Mouse (Mus musculus) granulocyte monocyte progenitor cell, adult 5-6 weeks (primary cell): Measurements from ENCODE around the gene Crybg2. TPM values are rescaled to one million over a fixed set of nuclear protein-coding genes. Genes with fewer than 3 reads are reported as not detected.

Experiments used
- ATAC-seq: replicated peaks from 2 replicates; pipeline ENCODE4 v1.8.0; 2016; ENCODE audit warnings: mild to moderate bottlenecking, moderate TSS enrichment, inconsistent platforms; ENCODE audit not compliant: poor library complexity, severe bottlenecking
- total RNA-seq, 2 experiments: library from RNA; stranded (forward) in 1 of 2; stranded (reverse) in 1 of 2; fragments of 200-712, 200-1000 nt in 1 of 2; fragments of >200 nt in 1 of 2; fragmentation: Nextera tagmentation in 1 of 2; gene quantifications; 2 replicates each; pipeline ENCODE4 v1.2.3; 2014 to 2017

Gene Crybg2
- total RNA-seq (2014; fragmentation: Nextera tagmentation), result 0.38 and 1.3 TPM in 2 replicates
- total RNA-seq (2017), result not detected in 2 replicates

GRCm38 (mm10) chr4:134060135-134060865 lies at the start of gene Crybg2:
Gene Crybg2, plus strand, starts transcription at chr4:134060815.
- ATAC-seq, result no peak

- ATAC-seq, result peak; percentile 14; the same call in 1 of the 2 replicates
Observed at GRCm38 (mm10) chr4:134011450-134012414, 48.9 kb upstream of the Crybg2 start.

GRCm38 (mm10) chr4:134012858-134013528 lies 47.6 kb upstream of the Crybg2 start:
- ATAC-seq, result peak; percentile 39; the same call in 1 of the 2 replicates

GRCm38 (mm10) chr4:134016208-134016607 lies 44.4 kb upstream of the Crybg2 start:
- no peak for ATAC-seq

- ATAC-seq, result no peak
Observed at GRCm38 (mm10) chr4:134016767-134017166, 43.8 kb upstream of the Crybg2 start.

GRCm38 (mm10) chr4:134017201-134017865 lies 43.3 kb upstream of the Crybg2 start:
- no peak for ATAC-seq

GRCm38 (mm10) chr4:134018038-134018778 lies 42.4 kb upstream of the Crybg2 start:
- no peak for ATAC-seq

GRCm38 (mm10) chr4:134018779-134019145 lies 41.9 kb upstream of the Crybg2 start, which contains the start of gene Lin28a:
Gene Lin28a, minus strand, starts transcription at chr4:134018841.
- ATAC-seq, result no peak

- ATAC-seq, result no peak
Observed at GRCm38 (mm10) chr4:134019210-134019609, 41.4 kb upstream of the Crybg2 start.

GRCm38 (mm10) chr4:134019641-134020351 lies 40.8 kb upstream of the Crybg2 start:
- ATAC-seq, result no peak

GRCm38 (mm10) chr4:134020621-134021020 lies 40.0 kb upstream of the Crybg2 start:
- ATAC-seq, result peak; percentile 89

- ATAC-seq, result no peak
Observed at GRCm38 (mm10) chr4:134025802-134026201, 34.8 kb upstream of the Crybg2 start.

- peak; percentile 70 for ATAC-seq
Observed at GRCm38 (mm10) chr4:134035953-134036352, 24.7 kb upstream of the Crybg2 start.

GRCm38 (mm10) chr4:134041317-134042123 lies 19.1 kb upstream of the Crybg2 start:
- ATAC-seq, result peak; percentile 84

- no peak for ATAC-seq
Observed at GRCm38 (mm10) chr4:134043041-134043440, 17.6 kb upstream of the Crybg2 start.

GRCm38 (mm10) chr4:134047648-134048047 lies 13.0 kb upstream of the Crybg2 start:
- no peak for ATAC-seq

GRCm38 (mm10) chr4:134051912-134052311 lies 8.7 kb upstream of the Crybg2 start:
- no peak for ATAC-seq

GRCm38 (mm10) chr4:134052560-134052959 lies 8.1 kb upstream of the Crybg2 start:
- ATAC-seq, result peak; percentile 40; the same call in 1 of the 2 replicates
